ENCODE assay signal across 26 mouse cellular contexts in genomic region chr15:82203611-82204351, GRCm38 (mm10). TPM values are rescaled to one million over a fixed set of nuclear protein-coding genes. Genes with fewer than 3 reads are reported as not detected.
DNase-seq lines count a peak whose midpoint lies in the region; ATAC-seq and TF ChIP-seq lines count a peak whose summit lies in the region.
"Had no signal": no experiment of that assay in that cellular context is flagged by ENCODE, and none has a peak within 500 bp of the region (broad histone marks: within the 10 kb centered on the region; RNA-seq: fewer than 3 reads in every experiment).

No protein-coding gene starts in this region.

- peaks cover 77% of the 10 kb centered on the region for H3K36me3 ChIP-seq in forebrain, embryonic 12.5 days (replicated peaks)
- peaks cover 72% of the 10 kb centered on the region for H3K36me3 ChIP-seq in forebrain, postnatal 0 days (ENCODE audit: insufficient read depth)
- peaks cover 42% of the 10 kb centered on the region for H3K36me3 ChIP-seq in midbrain, embryonic 11.5 days (ENCODE audit: control insufficient read depth, insufficient read depth, low read length)
- H3K36me3 ChIP-seq in midbrain, embryonic 15.5 days (replicated peaks): peaks cover 33% of the 10 kb centered on the region
- H3K36me3 ChIP-seq in embryonic facial prominence, embryonic 10.5 days (replicated peaks): peaks cover 86% of the 10 kb centered on the region

- no peak for TF ChIP-seq POLR2A in cerebellum, adult 2 months (IDR thresholded peaks at IDR 0.05; ENCODE audit: borderline replicate concordance, insufficient read depth, low read length)

- no peak for DNase-seq in forebrain, postnatal 0 days
- DNase-seq in midbrain, embryonic 11.5 days (ENCODE audit: low spot score, missing footprints): no peak
- DNase-seq in cerebellum, adult 2 months: peak; percentile 86 to 88
- DNase-seq in embryonic facial prominence, embryonic 10.5 days (ENCODE audit: low spot score): no peak
- no peak for DNase-seq in adrenal gland, postnatal 4 days (ENCODE audit: low spot score in 2 of 2)
- DNase-seq in kidney, adult 8-10 months: no peak
- DNase-seq: adrenal gland, postnatal 36 days; heart, postnatal 4 days; kidney, postnatal 4 days; layer of hippocampus, postnatal 36 days; right cerebral cortex, adult 18-20 months; spleen, adult 18-20 months; thymus, postnatal 4 days had no signal

- H3K4me3 ChIP-seq in forebrain, embryonic 12.5 days (replicated peaks): no peak overlapping the region
- no peak overlapping the region for H3K4me3 ChIP-seq in forebrain, postnatal 0 days (ENCODE audit: low read depth, low read length)
- no peak overlapping the region for H3K4me3 ChIP-seq in midbrain, embryonic 11.5 days (ENCODE audit: low read depth, low read length)
- no peak overlapping the region for H3K4me3 ChIP-seq in midbrain, embryonic 15.5 days
- no peak overlapping the region for H3K4me3 ChIP-seq in cerebellum, adult 2 months (replicated peaks; ENCODE audit: insufficient read depth, low read depth, low read length)
- no peak overlapping the region for H3K4me3 ChIP-seq in embryonic facial prominence, embryonic 10.5 days
- H3K4me3 ChIP-seq: embryonic facial prominence, embryonic 13.5 days; heart, embryonic 13.5 days; limb, embryonic 12.5 days had no signal

- H3K4me1 ChIP-seq in forebrain, embryonic 12.5 days: peaks cover 35% of the 10 kb centered on the region
- H3K4me1 ChIP-seq in forebrain, postnatal 0 days (ENCODE audit: insufficient read depth): no peaks in the 10 kb centered on the region
- H3K4me1 ChIP-seq in midbrain, embryonic 11.5 days (ENCODE audit: control insufficient read depth, insufficient read depth, low read length): peaks cover 20% of the 10 kb centered on the region
- peaks cover 21% of the 10 kb centered on the region for H3K4me1 ChIP-seq in midbrain, embryonic 15.5 days
- H3K4me1 ChIP-seq in cerebellum, adult 2 months (ENCODE audit: control insufficient read depth, insufficient read depth, low read length): peaks cover 77% of the 10 kb centered on the region
- peaks cover 31% of the 10 kb centered on the region for H3K4me1 ChIP-seq in embryonic facial prominence, embryonic 10.5 days

- H3K9me3 ChIP-seq in forebrain, embryonic 12.5 days: no peaks in the 10 kb centered on the region
- no peaks in the 10 kb centered on the region for H3K9me3 ChIP-seq in forebrain, postnatal 0 days (ENCODE audit: low read length)
- no peaks in the 10 kb centered on the region for H3K9me3 ChIP-seq in midbrain, embryonic 11.5 days (ENCODE audit: control insufficient read depth, low read length)
- H3K9me3 ChIP-seq in midbrain, embryonic 15.5 days: no peaks in the 10 kb centered on the region
- H3K9me3 ChIP-seq in embryonic facial prominence, embryonic 10.5 days: no peaks in the 10 kb centered on the region
- H3K9me3 ChIP-seq: embryonic facial prominence, embryonic 13.5 days; heart, embryonic 13.5 days; limb, embryonic 12.5 days had no signal

- H3K27me3 ChIP-seq in forebrain, embryonic 12.5 days: peaks cover 40% of the 10 kb centered on the region
- peaks cover 8% of the 10 kb centered on the region; the same call in 1 of the 2 replicates for H3K27me3 ChIP-seq in forebrain, postnatal 0 days (ENCODE audit: insufficient read depth, low read length)
- peaks cover 30% of the 10 kb centered on the region for H3K27me3 ChIP-seq in midbrain, embryonic 11.5 days (ENCODE audit: control insufficient read depth, insufficient read depth, low read length)
- H3K27me3 ChIP-seq in midbrain, embryonic 15.5 days (replicated peaks): peaks cover 22% of the 10 kb centered on the region
- no peaks in the 10 kb centered on the region for H3K27me3 ChIP-seq in cerebellum, adult 2 months (ENCODE audit: control insufficient read depth, insufficient read depth, low read length)
- H3K27me3 ChIP-seq in embryonic facial prominence, embryonic 10.5 days (replicated peaks; ENCODE audit: low read depth, poor library complexity, severe bottlenecking): peaks cover 43% of the 10 kb centered on the region

- H3K27ac ChIP-seq in forebrain, embryonic 12.5 days: peak overlapping the region; percentile 36; the same call in 1 of the 2 replicates
- no peak overlapping the region for H3K27ac ChIP-seq in forebrain, postnatal 0 days (ENCODE audit: low read depth, low read length)
- no peak overlapping the region for H3K27ac ChIP-seq in midbrain, embryonic 11.5 days (ENCODE audit: low read depth, low read length)
- no peak overlapping the region for H3K27ac ChIP-seq in midbrain, embryonic 15.5 days
- peak overlapping the region; percentile 93 for H3K27ac ChIP-seq in cerebellum, adult 2 months (ENCODE audit: insufficient read depth, low read length)
- 0 out of 2 replicates have a peak overlapping the region, but pooled peaks have one; percentile 10 for H3K27ac ChIP-seq in embryonic facial prominence, embryonic 10.5 days (replicated peaks)
- H3K27ac ChIP-seq: embryonic facial prominence, embryonic 13.5 days; heart, embryonic 13.5 days; limb, embryonic 12.5 days; liver, embryonic 14.5 days had no signal

- H3K4me2 ChIP-seq in forebrain, embryonic 12.5 days: no peak overlapping the region
- no peak overlapping the region for H3K4me2 ChIP-seq in forebrain, postnatal 0 days (ENCODE audit: low read depth)
- H3K4me2 ChIP-seq in midbrain, embryonic 11.5 days: no peak overlapping the region
- no peak overlapping the region for H3K4me2 ChIP-seq in midbrain, embryonic 15.5 days
- H3K4me2 ChIP-seq: embryonic facial prominence, embryonic 13.5 days; heart, embryonic 13.5 days; limb, embryonic 12.5 days had no signal

- TF ChIP-seq CTCF in forebrain, postnatal 0 days (IDR thresholded peaks at IDR 0.05; ENCODE audit: low read depth): no peak
- no peak for TF ChIP-seq CTCF in cerebellum, adult 2 months (IDR thresholded peaks at IDR 0.05; ENCODE audit: borderline replicate concordance, insufficient read depth, low read depth, low read length)

- WGBS in forebrain, embryonic 12.5 days: 70% methylated on average over 20 of the region's 20 CpGs
- 61% methylated on average over 20 of the region's 20 CpGs for WGBS in forebrain, postnatal 0 days
- 71% methylated on average over 20 of the region's 20 CpGs for WGBS in midbrain, embryonic 11.5 days
- WGBS in midbrain, embryonic 15.5 days: 61% methylated on average over 20 of the region's 20 CpGs
- 15% methylated on average over 20 of the region's 20 CpGs for WGBS in cerebellum, adult 2 months
- 77% methylated on average over 20 of the region's 20 CpGs for WGBS in embryonic facial prominence, embryonic 10.5 days

- H3K9ac ChIP-seq in forebrain, embryonic 12.5 days: peak overlapping the region; percentile 4; the same call in 1 of the 2 replicates
- no peak overlapping the region for H3K9ac ChIP-seq in forebrain, postnatal 0 days
- peak overlapping the region; percentile 9; the same call in 1 of the 2 replicates for H3K9ac ChIP-seq in midbrain, embryonic 11.5 days (ENCODE audit: low read length)
- no peak overlapping the region for H3K9ac ChIP-seq in midbrain, embryonic 15.5 days
- H3K9ac ChIP-seq: embryonic facial prominence, embryonic 13.5 days; heart, embryonic 13.5 days; limb, embryonic 12.5 days; liver, embryonic 14.5 days had no signal

- ATAC-seq in forebrain, embryonic 12.5 days (ENCODE audit: low FRiP score): no peak
- ATAC-seq in forebrain, postnatal 0 days: no peak
- no peak for ATAC-seq in midbrain, embryonic 11.5 days (ENCODE audit: low FRiP score)
- ATAC-seq in midbrain, embryonic 15.5 days (replicated peaks): no peak
- ATAC-seq: activated CD4-positive, CD25-positive, alpha-beta regulatory T cell, adult 4 months; intestine, postnatal 0 days; lung, postnatal 0 days had no signal

RNA-seq across cellular contexts. Expression of gene Shisa8, which starts 8.8 kb away (rescaled TPM):
- 0.90 and 2.4 TPM in 2 replicates for polyA plus RNA-seq in forebrain, embryonic 12.5 days (2016; fragmentation: Nextera tagmentation; extraction: Ambion mirVana)
- 4.7 and 6.3 TPM in 2 replicates for total RNA-seq in forebrain, postnatal 0 days (2014; rRNA removed)
- 1.8 and 2.7 TPM in 2 replicates for polyA plus RNA-seq in forebrain, postnatal 0 days (2015; fragmentation: Nextera tagmentation; extraction: Ambion mirVana)
- 0.14 and 0.57 TPM in 2 replicates for polyA plus RNA-seq in midbrain, embryonic 11.5 days (2014; fragmentation: Nextera tagmentation; extraction: Ambion mirVana)
- 1.1 and 1.5 TPM in 2 replicates for polyA plus RNA-seq in midbrain, embryonic 15.5 days (2015; fragmentation: Nextera tagmentation; extraction: Ambion mirVana)
- polyA plus RNA-seq in cerebellum, adult 2 months (2012; rRNA removed): 65.4 and 69.9 TPM in 2 replicates
- polyA plus RNA-seq in embryonic facial prominence, embryonic 10.5 days (2016; fragmentation: Nextera tagmentation; extraction: Ambion mirVana): 0.35 and 0.38 TPM in 2 replicates
- total RNA-seq in adrenal gland, postnatal 4 days (2021): under 1 TPM; 0.70 to 0.79 TPM
- total RNA-seq: gastrocnemius, adult 18-20 months; granulocyte monocyte progenitor cell, adult 5-6 weeks had no signal
- polyA plus RNA-seq: activated CD4-positive, CD25-positive, alpha-beta regulatory T cell, adult 4 months; intestine, postnatal 0 days; stomach, embryonic 16.5 days had no signal

RNA-seq across cellular contexts. Expression of gene Tnfrsf13c, which starts 20.4 kb away (rescaled TPM):
- polyA plus RNA-seq in forebrain, embryonic 12.5 days (2016; fragmentation: Nextera tagmentation; extraction: Ambion mirVana): 0.24 and 0.29 TPM in 2 replicates
- 0.24 and 0.62 TPM in 2 replicates for total RNA-seq in forebrain, postnatal 0 days (2014; rRNA removed)
- polyA plus RNA-seq in forebrain, postnatal 0 days (2015; fragmentation: Nextera tagmentation; extraction: Ambion mirVana): 0.44 and 0.47 TPM in 2 replicates
- 0.07 and 0.17 TPM in 2 replicates for polyA plus RNA-seq in midbrain, embryonic 11.5 days (2014; fragmentation: Nextera tagmentation; extraction: Ambion mirVana)
- polyA plus RNA-seq in midbrain, embryonic 15.5 days (2015; fragmentation: Nextera tagmentation; extraction: Ambion mirVana): 0.08 and 0.26 TPM in 2 replicates
- polyA plus RNA-seq in cerebellum, adult 2 months (2012; rRNA removed): 0.89 and 0.93 TPM in 2 replicates
- polyA plus RNA-seq in embryonic facial prominence, embryonic 10.5 days (2016; fragmentation: Nextera tagmentation; extraction: Ambion mirVana): 0.10 and 0.75 TPM in 2 replicates
- 1 to 10 TPM in 1 of 2 experiments, under 1 TPM in 1; 0.65 to 1.5 TPM for total RNA-seq in adrenal gland, postnatal 4 days (2021)
- total RNA-seq: gastrocnemius, adult 18-20 months had no signal
- polyA plus RNA-seq: intestine, postnatal 0 days; limb, embryonic 12.5 days had no signal

RNA-seq across cellular contexts. Expression of gene Cenpm, which starts 40.8 kb away (rescaled TPM):
- 81.3 and 86.4 TPM in 2 replicates for polyA plus RNA-seq in forebrain, embryonic 12.5 days (2016; fragmentation: Nextera tagmentation; extraction: Ambion mirVana)
- total RNA-seq in forebrain, postnatal 0 days (2014; rRNA removed): 8.9 and 10.0 TPM in 2 replicates
- 16.5 and 18.7 TPM in 2 replicates for polyA plus RNA-seq in forebrain, postnatal 0 days (2015; fragmentation: Nextera tagmentation; extraction: Ambion mirVana)
- 79.2 and 89.1 TPM in 2 replicates for polyA plus RNA-seq in midbrain, embryonic 11.5 days (2014; fragmentation: Nextera tagmentation; extraction: Ambion mirVana)
- polyA plus RNA-seq in midbrain, embryonic 15.5 days (2015; fragmentation: Nextera tagmentation; extraction: Ambion mirVana): 10.7 and 13.6 TPM in 2 replicates
- polyA plus RNA-seq in cerebellum, adult 2 months (2012; rRNA removed): 3.2 and 3.6 TPM in 2 replicates
- 81.5 and 82.5 TPM in 2 replicates for polyA plus RNA-seq in embryonic facial prominence, embryonic 10.5 days (2016; fragmentation: Nextera tagmentation; extraction: Ambion mirVana)
- total RNA-seq in adrenal gland, postnatal 4 days (2021): 10 to 100 TPM; 12.8 to 16.8 TPM
- total RNA-seq: gastrocnemius, adult 18-20 months; neutrophil, adult 5-6 weeks had no signal

RNA-seq across cellular contexts. Expression of gene 1500009C09Rik, which starts 48.4 kb away (rescaled TPM):
- polyA plus RNA-seq in forebrain, embryonic 12.5 days (2016; fragmentation: Nextera tagmentation; extraction: Ambion mirVana): 3.9 and 4.7 TPM in 2 replicates
- 119 and 139 TPM in 2 replicates for total RNA-seq in forebrain, postnatal 0 days (2014; rRNA removed)
- polyA plus RNA-seq in forebrain, postnatal 0 days (2015; fragmentation: Nextera tagmentation; extraction: Ambion mirVana): 12.5 and 15.6 TPM in 2 replicates
- polyA plus RNA-seq in midbrain, embryonic 11.5 days (2014; fragmentation: Nextera tagmentation; extraction: Ambion mirVana): 1.0 and 1.4 TPM in 2 replicates
- 22.6 and 24.0 TPM in 2 replicates for polyA plus RNA-seq in midbrain, embryonic 15.5 days (2015; fragmentation: Nextera tagmentation; extraction: Ambion mirVana)
- polyA plus RNA-seq in cerebellum, adult 2 months (2012; rRNA removed): 195 and 218 TPM in 2 replicates
- not detected in 2 replicates for polyA plus RNA-seq in embryonic facial prominence, embryonic 10.5 days (2016; fragmentation: Nextera tagmentation; extraction: Ambion mirVana)
- under 1 TPM; 0.40 to 0.56 TPM for total RNA-seq in adrenal gland, postnatal 4 days (2021)
- total RNA-seq: gastrocnemius, adult 18-20 months; granulocyte monocyte progenitor cell, adult 5-6 weeks; heart, postnatal 4 days; neutrophil, adult 5-6 weeks had no signal
- polyA plus RNA-seq: activated CD4-positive, CD25-positive, alpha-beta regulatory T cell, adult 4 months; heart, embryonic 13.5 days; intestine, postnatal 0 days; limb, embryonic 12.5 days; lung, postnatal 0 days; stomach, embryonic 16.5 days had no signal

RNA-seq across cellular contexts. Expression of gene Srebf2, which starts 56.8 kb away (rescaled TPM):
- polyA plus RNA-seq in forebrain, embryonic 12.5 days (2016; fragmentation: Nextera tagmentation; extraction: Ambion mirVana): 244 and 265 TPM in 2 replicates
- 121 and 171 TPM in 2 replicates for total RNA-seq in forebrain, postnatal 0 days (2014; rRNA removed)
- polyA plus RNA-seq in forebrain, postnatal 0 days (2015; fragmentation: Nextera tagmentation; extraction: Ambion mirVana): 147 and 193 TPM in 2 replicates
- 148 and 170 TPM in 2 replicates for polyA plus RNA-seq in midbrain, embryonic 11.5 days (2014; fragmentation: Nextera tagmentation; extraction: Ambion mirVana)
- polyA plus RNA-seq in midbrain, embryonic 15.5 days (2015; fragmentation: Nextera tagmentation; extraction: Ambion mirVana): 220 and 224 TPM in 2 replicates
- polyA plus RNA-seq in cerebellum, adult 2 months (2012; rRNA removed): 104 and 105 TPM in 2 replicates
- 172 and 192 TPM in 2 replicates for polyA plus RNA-seq in embryonic facial prominence, embryonic 10.5 days (2016; fragmentation: Nextera tagmentation; extraction: Ambion mirVana)
- total RNA-seq in adrenal gland, postnatal 4 days (2021): 10 to 100 TPM; 54.6 to 71.7 TPM

Comparison
In these comparisons a context has a peak if more than half of its experiments do, and no peak if none do; other contexts are left out.
1. H3K27ac ChIP-seq: peak in forebrain, embryonic 12.5 days (single experiment), cerebellum, adult 2 months (single experiment) and embryonic facial prominence, embryonic 10.5 days (single experiment); none in forebrain, postnatal 0 days (single experiment), midbrain, embryonic 11.5 days (single experiment) and midbrain, embryonic 15.5 days (single experiment).
2. H3K9ac ChIP-seq: peak in forebrain, embryonic 12.5 days (single experiment) and midbrain, embryonic 11.5 days (single experiment); none in forebrain, postnatal 0 days (single experiment) and midbrain, embryonic 15.5 days (single experiment).
3. DNase-seq: peak in cerebellum, adult 2 months (2 of 2); none in forebrain, postnatal 0 days (single experiment), midbrain, embryonic 11.5 days (single experiment), embryonic facial prominence, embryonic 10.5 days (single experiment), adrenal gland, postnatal 4 days (0 of 2) and kidney, adult 8-10 months (0 of 2).
4. RNA of gene Shisa8, which starts 8.8 kb away (polyA plus RNA-seq): 65.4 to 69.9 TPM in cerebellum, adult 2 months; 1.8 to 2.7 TPM in forebrain, postnatal 0 days, 0.90 to 2.4 TPM in forebrain, embryonic 12.5 days, 1.1 to 1.5 TPM in midbrain, embryonic 15.5 days, 0.14 to 0.57 TPM in midbrain, embryonic 11.5 days and 0.35 to 0.38 TPM in embryonic facial prominence, embryonic 10.5 days; every median in the first group is over 10 times any median in the second.